Mouse (Mus musculus) liver, adult 2 months (tissue): ENCODE measurements around the gene Zfp523. TPM values are rescaled to one million over a fixed set of nuclear protein-coding genes. Genes with fewer than 3 reads are reported as not detected.

Experiments
- DNase-seq: peaks from one replicate; pipeline ENCODE4 v3.0.0-alpha.2; 2011; ENCODE audit warnings: low read depth, low spot score; ENCODE audit errors: extremely low read depth
- H3K27ac ChIP-seq: fragments of 200-500 bp; replicated peaks from 2 replicates; pipeline ENCODE4 v1.5.1; 2012; ENCODE audit warnings: low read depth, mild to moderate bottlenecking, control low read depth, inconsistent platforms, low read length; ENCODE audit not compliant: insufficient read depth
- H3K27me3 ChIP-seq: fragments of 200-500 bp; 2 replicates; pipeline ENCODE4 v1.6.1; 2012; ENCODE audit warnings: mild to moderate bottlenecking, moderate library complexity, low read length, inconsistent platforms; ENCODE audit not compliant: control insufficient read depth, insufficient read depth
- H3K36me3 ChIP-seq: fragments of 200-500 bp; 2 replicates; pipeline ENCODE4 v1.6.1; 2012; ENCODE audit warnings: low read length, inconsistent platforms; ENCODE audit not compliant: control insufficient read depth, insufficient read depth
- H3K4me1 ChIP-seq: fragments of 200-500 bp; 2 replicates; pipeline ENCODE4 v1.6.1; 2011; ENCODE audit warnings: low read length; ENCODE audit not compliant: control insufficient read depth, insufficient read depth
- H3K4me3 ChIP-seq: fragments of 200-500 bp; 2 replicates; pipeline ENCODE4 v1.5.1; 2011; ENCODE audit warnings: low read depth, mild to moderate bottlenecking, control low read depth, low read length, moderate library complexity; ENCODE audit not compliant: insufficient read depth
- H3K79me2 ChIP-seq: fragments of 200-500 bp; 2 replicates; pipeline ENCODE4 v1.6.1; 2012; ENCODE audit warnings: inconsistent platforms, mild to moderate bottlenecking, low read length, moderate library complexity; ENCODE audit not compliant: control insufficient read depth, insufficient read depth
- H3K9ac ChIP-seq: fragments of 200-500 bp; 2 replicates; pipeline ENCODE4 v1.6.1; 2012; ENCODE audit warnings: low read depth, mild to moderate bottlenecking, control low read depth, inconsistent platforms, low read length
- CTCF ChIP-seq: fragments of 200-500 bp; IDR thresholded peaks from 2 replicates; pipeline ENCODE4 v1.5.1; 2011; ENCODE audit warnings: low read depth, low read length, control low read depth
- POLR2A ChIP-seq: fragments of 200-500 bp; IDR thresholded peaks from 2 replicates; pipeline ENCODE4 v1.6.1; 2011; ENCODE audit warnings: low read length, control low read depth; ENCODE audit not compliant: insufficient read depth; ENCODE audit errors: extremely low read depth
- WGBS: fragments of 180-500 bp; shearing (Covaris S2); methylation state at CpG from one replicate; pipeline ENCODE4 v1.1.7; 2018; 5-methylcytosine and 5-hydroxymethylcytosine counted together
- polyA plus RNA-seq: library from polyadenylated mRNA; depleted of rRNA; stranded (reverse); fragments of >200 nt; gene quantifications from 2 replicates; pipeline ENCODE4 v1.2.3, GENCODE M21; 2012
- total RNA-seq: library from RNA; depleted of rRNA; stranded (reverse); fragments of >200 nt; gene quantifications from 2 replicates; pipeline ENCODE4 v1.2.3, GENCODE M21; 2014

The Zfp523 gene
- total and polyA plus RNA-seq, 2 experiments, result 10.4 to 33.6 TPM

DNA sequence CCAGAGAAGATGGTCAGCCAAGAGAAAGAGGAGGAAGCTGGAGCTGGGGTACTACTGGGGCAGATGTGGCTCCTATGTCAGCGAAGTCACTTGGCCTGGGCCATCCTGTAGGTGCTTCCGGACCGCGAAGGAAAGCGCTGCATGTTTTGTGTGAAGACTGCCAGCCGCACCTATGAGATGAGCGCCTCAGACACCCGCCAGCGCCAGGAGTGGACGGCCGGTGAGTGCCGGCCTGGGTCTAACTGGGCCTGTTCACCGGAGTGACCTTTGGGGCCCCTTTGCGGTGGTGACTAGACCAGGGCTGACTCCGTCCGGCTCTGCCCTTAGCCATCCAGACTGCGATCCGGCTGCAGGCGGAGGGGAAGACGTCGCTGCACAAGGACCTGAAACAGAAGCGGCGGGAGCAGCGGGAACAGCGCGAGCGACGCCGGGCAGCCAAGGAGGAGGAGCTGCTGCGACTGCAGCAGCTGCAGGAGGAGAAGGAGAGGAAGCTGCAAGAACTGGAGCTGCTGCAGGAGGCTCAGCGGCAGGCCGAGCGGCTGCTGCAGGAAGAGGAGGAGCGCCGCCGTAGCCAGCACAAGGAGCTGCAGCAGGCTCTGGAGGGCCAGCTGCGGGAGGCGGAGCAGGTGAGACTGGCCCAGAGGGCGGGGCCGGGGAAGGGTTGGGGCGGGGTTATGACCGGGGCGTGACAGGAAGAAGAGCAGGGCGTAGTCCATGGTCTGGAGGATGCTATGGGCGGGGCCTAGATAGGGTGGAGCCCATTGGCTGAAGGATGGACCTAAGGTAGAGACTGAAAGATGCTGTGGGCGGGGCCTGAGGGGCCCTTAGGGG, 46.8 kb downstream of the Zfp523 start:
- Histone ChIP-seq H3K4me3 (peak overlapping the region; percentile 63), H3K4me1 (no peaks in the 10 kb centered on the region), H3K9ac (peak overlapping the region; percentile 54), H3K27me3 (no peaks in the 10 kb centered on the region), H3K27ac (no peak overlapping the region), H3K79me2 (no peaks in the 10 kb centered on the region), H3K36me3 (no peaks in the 10 kb centered on the region)
- 2% methylated on average over 45 of the region's 46 CpGs for WGBS
- peak; percentile 86 for DNase-seq
- TF ChIP-seq CTCF (no peak), POLR2A (no peak)

DNA sequence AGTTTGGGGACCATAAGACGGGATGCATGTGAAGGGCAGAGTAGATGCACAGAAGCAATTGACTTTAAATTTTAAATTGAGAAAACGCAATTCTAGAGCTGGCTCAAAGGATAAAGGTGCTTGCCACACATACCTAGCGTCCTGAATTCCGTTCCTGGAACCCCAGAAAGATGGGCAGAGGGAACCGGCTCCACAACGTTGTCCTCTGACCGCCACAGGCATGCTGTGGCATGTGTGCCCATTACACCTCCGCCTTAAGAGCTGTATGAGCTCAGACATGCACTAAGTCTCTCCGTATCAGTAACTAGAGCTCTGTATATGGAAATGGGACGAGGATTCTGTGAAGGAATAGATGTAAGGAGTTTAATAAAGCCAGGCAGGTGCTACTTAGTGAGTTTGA, 47.7 kb downstream of the Zfp523 start:
- H3K27ac ChIP-seq, result no peak overlapping the region
- no peaks in the 10 kb centered on the region for H3K27me3 ChIP-seq
- WGBS, result 84% methylated on average over 10 of the region's 10 CpGs
- no peaks in the 10 kb centered on the region for H3K79me2 ChIP-seq
- H3K36me3 ChIP-seq, result no peaks in the 10 kb centered on the region
- no peaks in the 10 kb centered on the region for H3K4me1 ChIP-seq
- no peak for TF ChIP-seq POLR2A
- TF ChIP-seq CTCF, result no peak
- no peak overlapping the region for H3K9ac ChIP-seq
- H3K4me3 ChIP-seq, result no peak overlapping the region
- DNase-seq, result no peak

DNA sequence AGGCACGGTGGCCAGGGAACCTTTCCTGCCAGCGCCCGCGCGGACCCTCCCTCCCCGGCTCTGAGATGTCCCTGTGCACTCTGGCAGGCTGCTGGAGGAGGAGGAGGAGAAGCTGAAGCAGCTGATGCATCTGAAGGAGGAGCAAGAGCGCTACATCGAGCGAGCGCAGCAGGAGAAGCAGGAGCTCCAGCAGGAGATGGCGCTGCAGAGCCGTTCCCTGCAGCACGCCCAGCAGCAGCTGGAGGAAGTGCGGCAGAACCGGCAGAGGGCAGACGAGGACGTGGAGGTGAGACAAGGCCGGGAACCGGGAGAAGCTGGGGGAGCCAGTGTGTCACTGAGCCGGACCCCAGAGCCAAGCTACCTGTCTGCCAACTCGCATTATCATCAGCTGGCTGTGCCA, 49.1 kb downstream of the Zfp523 start:
- TF ChIP-seq CTCF, result peak; percentile 100
- TF ChIP-seq POLR2A, result no peak
- no peak overlapping the region; the same call in 1 of the 2 replicates for H3K4me3 ChIP-seq
- H3K9ac ChIP-seq, result no peak overlapping the region
- WGBS, result 1% methylated on average over 20 of the region's 21 CpGs
- H3K27ac ChIP-seq, result no peak overlapping the region
- H3K27me3 ChIP-seq, result no peaks in the 10 kb centered on the region
- no peaks in the 10 kb centered on the region for H3K4me1 ChIP-seq
- no peaks in the 10 kb centered on the region for H3K79me2 ChIP-seq
- no peaks in the 10 kb centered on the region for H3K36me3 ChIP-seq
- DNase-seq, result peak; percentile 89

DNA sequence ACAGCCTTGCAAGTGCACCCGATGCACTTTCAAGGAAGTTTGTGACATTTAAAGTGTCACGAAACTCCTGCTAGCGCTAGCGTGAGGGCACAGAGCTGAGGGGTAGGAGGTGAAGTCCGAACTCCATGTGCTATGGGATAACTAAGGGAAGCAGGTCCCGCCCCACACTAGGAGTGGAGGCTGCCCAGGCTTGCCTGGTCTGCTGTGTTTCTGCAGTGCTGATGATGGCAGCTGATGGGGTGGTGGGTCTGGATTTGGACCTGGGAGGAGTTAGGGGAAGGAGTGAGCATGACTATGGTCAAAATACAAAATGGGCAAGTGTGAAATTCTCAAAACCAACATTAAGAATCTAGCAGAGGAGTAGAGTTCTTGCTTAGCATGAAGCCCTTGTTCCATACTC, 53.6 kb downstream of the Zfp523 start:
- peaks cover 8% of the 10 kb centered on the region; the same call in 1 of the 2 replicates for H3K79me2 ChIP-seq
- 82% methylated on average over 6 of the region's 6 CpGs for WGBS
- DNase-seq, result no peak
- H3K4me1 ChIP-seq, result peaks cover 13% of the 10 kb centered on the region
- H3K4me3 ChIP-seq, result no peak overlapping the region
- no peak overlapping the region for H3K27ac ChIP-seq
- TF ChIP-seq CTCF (no peak), POLR2A (no peak)
- no peaks in the 10 kb centered on the region for H3K36me3 ChIP-seq
- H3K27me3 ChIP-seq, result no peaks in the 10 kb centered on the region
- H3K9ac ChIP-seq, result no peak overlapping the region

DNA sequence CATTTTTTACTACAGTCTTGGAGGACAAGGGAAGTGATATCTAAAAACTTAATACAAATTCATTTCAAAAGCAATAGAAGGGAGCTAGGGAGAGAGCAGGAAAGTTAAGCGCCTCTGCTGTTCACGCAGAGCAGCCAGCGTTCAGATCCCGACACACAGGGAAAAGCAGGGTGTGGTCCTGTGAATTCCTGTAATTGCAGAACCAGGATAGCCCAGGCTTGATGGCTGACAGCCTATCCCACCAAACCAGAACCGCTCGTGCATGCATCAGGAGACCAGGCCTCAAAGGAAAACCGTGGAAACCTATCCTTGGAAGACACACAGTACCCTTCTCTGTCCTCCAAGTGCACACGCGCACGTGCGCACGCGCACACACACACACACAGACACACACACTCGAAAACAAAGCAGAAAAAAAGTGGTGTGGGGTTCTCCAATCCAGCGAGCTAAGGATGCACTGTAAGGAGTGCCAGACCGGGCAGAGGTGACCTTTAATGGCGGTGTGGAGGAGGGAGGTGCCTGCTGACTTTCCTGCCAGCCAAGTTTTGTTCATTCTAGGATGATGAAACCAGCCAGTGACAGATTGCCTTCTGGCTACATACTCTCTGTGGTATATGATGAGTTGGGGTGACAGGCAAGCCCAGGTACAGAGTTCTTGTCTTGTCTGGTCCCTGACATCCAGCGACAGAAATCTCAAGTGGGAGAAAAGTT, 54.3 kb downstream of the Zfp523 start:
- Histone ChIP-seq H3K36me3 (no peaks in the 10 kb centered on the region), H3K27ac (no peak overlapping the region), H3K27me3 (no peaks in the 10 kb centered on the region), H3K79me2 (peaks cover 8% of the 10 kb centered on the region; the same call in 1 of the 2 replicates), H3K9ac (no peak overlapping the region), H3K4me3 (no peak overlapping the region), H3K4me1 (peaks cover 19% of the 10 kb centered on the region)
- DNase-seq, result no peak
- 87% methylated on average over 18 of the region's 18 CpGs for WGBS
- no peak for TF ChIP-seq CTCF
- TF ChIP-seq POLR2A, result no peak
